Mouse (Mus musculus) cortical plate, adult 2 months (tissue): ENCODE results near the gene Zfp553. TPM values are rescaled to one million over a fixed set of nuclear protein-coding genes. Genes with fewer than 3 reads are reported as not detected.
A peak's percentile ranks its signal among the peaks of the same experiment; 100 is the strongest.

ENCODE experiments used
- H3K27ac ChIP-seq: fragments of 200-500 bp; 2 replicates; pipeline ENCODE4 v1.5.1; 2012; ENCODE audit warnings: low read length, control low read depth, inconsistent platforms; ENCODE audit not compliant: insufficient read depth
- H3K4me1 ChIP-seq: fragments of 200-500 bp; 2 replicates; pipeline ENCODE4 v1.6.1; 2011; ENCODE audit warnings: low read length; ENCODE audit not compliant: control insufficient read depth, insufficient read depth
- H3K4me3 ChIP-seq: fragments of 200-500 bp; 2 replicates; pipeline ENCODE4 v1.5.1; 2011; ENCODE audit warnings: mild to moderate bottlenecking, low read length, control low read depth; ENCODE audit not compliant: insufficient read depth
- CTCF ChIP-seq: fragments of 200-500 bp; IDR thresholded peaks from 2 replicates; pipeline ENCODE4 v1.5.1; 2011; ENCODE audit warnings: mild to moderate bottlenecking, control low read depth, low read length; ENCODE audit not compliant: insufficient read depth; ENCODE audit errors: extremely low read depth
- POLR2A ChIP-seq: fragments of 200-500 bp; IDR thresholded peaks from 2 replicates; pipeline ENCODE4 v1.6.1; 2011; ENCODE audit warnings: mild to moderate bottlenecking, low read length, control low read depth; ENCODE audit not compliant: insufficient read depth; ENCODE audit errors: extremely low read depth
- polyA plus RNA-seq: library from polyadenylated mRNA; depleted of rRNA; stranded (reverse); fragments of >200 nt; gene quantifications from 2 replicates; pipeline ENCODE4 v1.2.3, GENCODE M21; 2012

Gene Zfp553
- polyA plus RNA-seq, 1 experiment, result 13.5 TPM

DNA sequence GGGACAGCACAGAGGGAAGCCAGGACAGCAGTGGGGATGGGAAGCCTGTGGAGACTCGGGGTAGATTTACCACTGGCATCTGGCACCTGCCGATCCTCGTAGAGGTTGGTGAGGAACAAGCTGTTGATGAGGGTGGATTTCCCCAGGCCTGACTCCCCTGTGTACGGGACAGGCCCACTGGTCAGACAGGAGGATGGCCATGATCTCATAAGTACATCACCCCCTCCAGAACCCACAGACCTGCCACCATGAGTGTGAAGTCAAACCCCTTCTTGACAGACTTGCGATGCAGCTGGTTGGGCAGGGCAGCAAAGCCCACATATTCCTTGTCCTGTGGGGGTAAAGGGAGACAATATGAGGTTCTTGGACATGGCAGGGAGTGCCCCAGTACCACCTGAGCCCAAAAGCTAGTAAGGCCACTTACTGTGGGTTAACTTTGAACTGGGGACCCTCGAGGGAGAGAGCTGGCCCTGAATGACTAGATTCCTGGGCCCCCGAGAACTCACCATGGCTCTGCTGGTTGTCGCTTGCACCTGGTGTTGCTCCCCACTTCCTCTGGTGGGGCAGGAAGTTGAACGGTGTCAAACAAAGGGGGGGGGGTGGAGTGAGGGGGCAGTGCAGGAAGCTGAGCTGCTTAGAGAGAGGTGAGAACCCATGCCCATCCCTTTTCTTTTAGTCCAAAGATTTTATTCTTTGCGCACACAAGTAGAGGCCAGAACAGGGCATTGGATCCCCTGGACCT, 14.8 kb upstream of the Zfp553 start:
- 0 out of 2 replicates have a peak, but pooled peaks cover 2% of the 10 kb centered on the region for H3K4me1 ChIP-seq
- H3K27ac ChIP-seq, result no peak overlapping the region
- TF ChIP-seq CTCF, result no peak
- TF ChIP-seq POLR2A, result no peak
- no peak overlapping the region for H3K4me3 ChIP-seq

DNA sequence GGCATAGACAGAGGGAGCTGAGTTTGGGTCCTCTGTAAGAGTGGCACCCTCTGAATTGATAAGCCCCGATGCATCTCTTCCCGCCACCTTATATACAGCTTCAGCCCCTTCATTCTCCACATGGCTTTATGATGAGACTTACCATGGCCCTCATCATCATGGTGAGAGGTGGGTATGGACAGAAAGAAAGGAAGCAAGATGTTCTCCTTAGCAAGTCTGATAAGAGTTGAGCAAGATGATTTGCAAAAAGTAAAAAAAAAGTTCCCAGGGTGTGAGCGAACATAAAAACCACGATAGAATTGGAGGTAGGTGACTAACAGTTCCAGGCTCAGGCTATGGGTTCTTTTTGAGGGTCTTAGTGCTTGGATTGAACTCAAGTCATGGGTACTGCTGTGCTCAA, 14.2 kb upstream of the Zfp553 start:
- Histone ChIP-seq H3K4me3 (no peak overlapping the region), H3K27ac (no peak overlapping the region), H3K4me1 (0 out of 2 replicates have a peak, but pooled peaks cover 2% of the 10 kb centered on the region)
- TF ChIP-seq POLR2A, result no peak
- TF ChIP-seq CTCF, result no peak

DNA sequence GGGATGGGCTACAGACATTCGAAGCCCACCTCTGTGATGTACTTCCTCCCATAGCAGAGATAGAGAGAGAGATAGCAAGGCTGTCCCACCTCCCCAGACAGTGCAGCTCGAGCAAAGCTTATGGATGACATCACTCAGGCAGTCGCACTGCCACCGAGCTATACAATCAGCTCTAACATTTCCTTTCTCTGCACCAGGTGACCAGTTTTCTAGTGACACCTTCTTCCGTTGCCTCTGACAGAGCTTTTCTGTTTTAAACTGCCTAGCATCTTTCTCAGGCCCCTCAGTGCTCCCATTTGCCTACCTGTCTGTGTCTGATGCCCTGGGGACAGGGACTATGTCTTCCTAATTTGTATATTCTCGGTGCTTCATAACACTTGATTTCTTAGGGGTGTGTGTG, 12.4 kb upstream of the Zfp553 start:
- Histone ChIP-seq H3K4me3 (no peak overlapping the region), H3K4me1 (no peaks in the 10 kb centered on the region; the same call in 1 of the 2 replicates), H3K27ac (no peak overlapping the region)
- TF ChIP-seq POLR2A, result no peak
- no peak for TF ChIP-seq CTCF

DNA sequence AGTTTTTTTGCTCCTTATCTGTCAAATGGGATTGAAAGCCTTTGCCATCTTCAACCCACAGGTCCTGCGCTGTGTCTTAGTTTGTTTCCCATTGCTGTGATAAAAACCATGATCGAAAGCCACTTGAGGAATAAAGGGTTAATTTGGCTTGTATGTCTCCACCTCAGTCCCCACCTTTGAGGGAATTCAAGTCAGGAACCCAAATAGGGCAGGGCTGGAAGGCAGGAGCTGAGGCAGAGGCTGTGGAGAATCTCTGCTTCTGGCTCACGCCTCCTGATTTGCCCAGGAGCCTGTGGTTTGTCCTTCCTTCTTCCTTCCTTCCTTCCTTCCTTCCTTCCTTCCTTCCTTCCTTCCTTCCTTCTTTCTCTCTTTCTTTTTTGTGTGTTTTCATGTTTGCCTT, 9.8 kb upstream of the Zfp553 start:
- H3K4me1 ChIP-seq, result no peaks in the 10 kb centered on the region; the same call in 1 of the 2 replicates
- H3K27ac ChIP-seq, result no peak overlapping the region
- H3K4me3 ChIP-seq, result no peak overlapping the region
- TF ChIP-seq POLR2A (no peak), CTCF (no peak)

DNA sequence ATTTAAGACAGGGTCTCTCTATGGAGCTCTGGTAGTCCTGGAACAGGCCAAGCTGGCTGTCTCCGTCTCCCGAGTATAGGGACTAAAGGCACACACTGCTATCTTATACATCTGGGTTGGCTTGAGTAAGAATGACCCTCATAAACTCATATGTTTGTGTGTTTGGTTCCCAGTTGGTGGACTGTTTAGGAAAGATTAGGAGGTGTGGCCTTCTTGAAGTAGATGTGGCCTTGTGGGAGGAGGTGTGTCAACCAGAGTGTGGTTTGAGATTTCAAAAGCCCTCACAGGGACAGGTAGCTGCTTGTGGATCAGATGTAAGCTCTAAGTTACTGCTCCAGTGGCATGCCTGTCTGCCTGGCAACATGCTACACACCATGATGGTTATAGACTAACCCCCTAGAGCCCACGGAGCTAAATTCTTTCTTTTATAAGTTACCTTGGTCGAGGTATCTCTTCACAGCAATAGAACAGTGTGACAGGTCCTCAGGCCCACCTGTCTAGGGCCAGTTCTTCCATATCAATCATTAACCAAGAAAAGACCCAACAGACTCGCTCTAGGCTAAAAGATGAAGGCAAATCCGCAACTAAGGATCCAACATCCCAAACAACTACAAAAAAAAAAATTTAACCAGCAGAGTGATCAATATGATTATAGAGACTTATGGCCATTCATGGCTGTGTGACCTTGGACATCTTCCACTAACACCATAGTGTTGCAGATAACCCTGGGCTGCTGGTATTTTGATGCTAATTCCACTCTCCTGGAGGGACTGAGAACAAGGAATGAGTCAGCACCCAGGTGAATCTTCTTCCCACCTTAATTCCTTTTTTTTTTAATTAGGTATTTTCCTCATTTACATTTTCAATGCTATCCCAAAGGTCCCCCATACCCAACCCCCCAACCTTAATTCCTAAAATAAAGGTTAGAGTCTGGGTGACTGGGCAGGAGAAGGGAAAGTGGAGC, 9.1 kb upstream of the Zfp553 start:
- H3K4me1 ChIP-seq, result no peaks in the 10 kb centered on the region; the same call in 1 of the 2 replicates
- H3K27ac ChIP-seq, result no peak overlapping the region
- TF ChIP-seq CTCF (no peak), POLR2A (no peak)
- no peak overlapping the region for H3K4me3 ChIP-seq

DNA sequence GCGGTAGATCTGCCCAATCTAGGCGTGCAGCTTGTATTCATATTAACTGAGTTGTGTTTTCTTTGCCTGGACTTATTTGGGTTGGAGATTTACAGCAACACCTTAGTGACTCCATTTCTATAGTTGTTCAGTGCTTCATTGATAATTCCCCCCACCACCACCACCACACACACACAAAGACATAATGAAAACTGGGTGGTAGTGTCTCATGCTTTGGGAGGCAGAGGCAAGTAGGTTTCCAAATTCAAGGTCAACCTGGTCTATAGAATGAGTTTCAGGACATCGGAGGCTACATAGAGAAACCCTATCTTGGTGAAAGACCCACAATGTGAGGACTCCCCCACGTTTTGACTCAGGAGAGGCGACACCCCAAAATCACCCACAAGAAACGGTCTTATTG, 8.2 kb upstream of the Zfp553 start:
- no peak overlapping the region for H3K27ac ChIP-seq
- no peak for TF ChIP-seq POLR2A
- no peak for TF ChIP-seq CTCF
- no peaks in the 10 kb centered on the region; the same call in 1 of the 2 replicates for H3K4me1 ChIP-seq
- no peak overlapping the region for H3K4me3 ChIP-seq

DNA sequence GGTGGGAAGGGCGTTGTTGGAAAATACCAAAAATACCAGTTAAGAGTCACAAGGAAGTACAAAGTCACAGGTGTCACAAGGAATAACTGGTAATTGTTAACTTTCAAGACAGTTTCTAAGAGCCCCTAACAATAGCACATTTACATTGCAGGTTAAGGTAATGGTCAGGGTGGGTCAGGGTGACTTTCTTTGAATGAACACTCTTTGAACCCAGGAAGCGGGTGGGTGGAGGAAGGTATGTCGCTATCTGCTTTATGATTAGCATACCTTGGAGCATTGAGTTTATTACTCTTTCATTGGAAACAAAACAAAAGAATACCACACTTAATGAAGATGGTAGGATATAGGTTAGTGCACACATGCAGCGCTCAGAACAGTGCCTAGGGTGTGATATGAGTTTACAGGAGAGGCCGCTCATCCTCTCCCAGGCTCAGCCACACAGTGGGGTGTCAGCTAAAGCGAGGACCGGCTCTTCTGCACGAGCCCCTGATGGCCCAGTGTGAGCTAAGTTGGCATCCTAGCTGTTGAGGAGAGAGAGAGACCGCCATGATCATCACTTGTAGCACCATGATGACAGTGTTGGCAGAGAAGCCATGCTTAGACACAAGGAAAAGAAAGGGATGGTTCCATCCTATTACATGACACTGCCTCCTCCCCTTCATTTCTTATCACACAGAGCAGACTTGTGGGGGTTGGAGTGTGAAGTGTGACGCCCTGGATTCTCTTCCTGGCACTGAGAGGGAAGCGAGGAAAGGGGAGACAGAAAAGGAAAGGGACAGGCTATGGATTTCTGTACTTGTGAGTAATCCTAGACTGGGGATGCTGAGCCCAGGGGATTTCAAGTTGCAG, 7.5 kb upstream of the Zfp553 start:
- H3K4me3 ChIP-seq, result no peak overlapping the region
- H3K4me1 ChIP-seq, result peaks cover 3% of the 10 kb centered on the region; the same call in 1 of the 2 replicates
- TF ChIP-seq POLR2A (no peak), CTCF (no peak)
- no peak overlapping the region for H3K27ac ChIP-seq

DNA sequence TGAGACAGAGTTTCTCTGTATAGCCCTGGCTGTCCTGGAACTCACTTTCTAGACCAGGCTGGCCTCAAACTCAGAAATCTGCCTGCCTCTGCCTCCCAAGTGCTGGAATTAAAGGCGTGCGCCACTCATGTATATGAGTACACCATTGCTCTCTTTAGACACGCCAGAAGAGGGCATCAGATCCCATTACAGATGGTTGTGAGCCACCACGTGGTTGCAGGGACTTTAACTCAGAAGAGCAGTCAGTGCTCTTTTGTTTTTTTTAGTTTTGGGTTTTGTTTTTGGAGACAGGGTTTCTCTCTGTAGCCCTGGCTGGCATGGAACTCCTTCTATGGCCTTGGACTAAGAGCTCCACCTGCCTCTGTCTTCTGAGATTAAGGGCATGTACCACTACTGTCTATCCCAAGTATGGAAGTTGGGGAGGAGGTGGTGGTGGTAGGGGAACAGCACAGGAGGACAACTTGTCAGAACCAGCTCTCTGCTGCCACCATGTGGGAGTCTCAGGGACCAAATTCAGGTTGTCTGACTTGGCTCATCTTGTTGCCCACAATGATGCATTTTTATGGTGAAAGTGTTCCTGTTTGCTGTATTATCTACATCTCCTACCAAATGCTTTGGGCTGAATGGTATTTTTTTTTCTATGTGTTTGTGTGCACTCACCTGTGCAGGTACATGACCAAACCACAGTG, 4.1 kb upstream of the Zfp553 start:
- Histone ChIP-seq H3K4me1 (peaks cover 7% of the 10 kb centered on the region), H3K27ac (no peak overlapping the region), H3K4me3 (no peak overlapping the region)
- TF ChIP-seq POLR2A (no peak), CTCF (peak; percentile 90)
